Mouse (Mus musculus): ENCODE results near the gene Sdhc.
"Not testable (repeated sequence)": the region's sequence is repeated elsewhere in the genome, so short reads cannot be mapped to it uniquely, and the experiment has no call there.

Sdhc gene

DNA sequence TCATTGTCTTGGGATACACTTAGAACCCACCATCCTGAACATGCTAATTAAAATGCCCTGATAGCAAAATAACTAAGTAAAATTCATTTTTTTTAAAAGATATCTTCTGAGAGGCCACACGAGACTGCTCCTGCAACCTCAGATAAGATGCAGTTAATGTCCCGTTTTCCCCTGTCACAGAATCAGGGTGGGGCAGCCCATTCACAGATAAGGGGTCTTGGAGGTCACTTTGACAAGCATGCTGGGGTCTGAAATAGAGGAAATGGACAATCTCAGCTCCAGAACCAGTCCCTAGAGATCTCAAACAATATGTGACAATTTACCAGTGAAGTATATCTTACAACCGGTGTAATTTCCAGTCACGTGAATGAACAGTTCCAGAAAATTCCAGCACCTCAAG is 34.1 kb downstream of the Sdhc start:
- DNase-seq (ENCODE audit: inconsistent age in 2 of 2, low spot score in 1 of 2), result no peak

- DNase-seq (ENCODE audit: inconsistent age in 2 of 2, low spot score in 1 of 2), result peak; percentile 96 to 97
These were observed 36.5 kb downstream of the Sdhc start, which contains the start of gene Cfap126 for GRCm38 (mm10) chr1:171113873-171114299. Gene Cfap126 (plus strand): TSS chr1:171113918.

DNA sequence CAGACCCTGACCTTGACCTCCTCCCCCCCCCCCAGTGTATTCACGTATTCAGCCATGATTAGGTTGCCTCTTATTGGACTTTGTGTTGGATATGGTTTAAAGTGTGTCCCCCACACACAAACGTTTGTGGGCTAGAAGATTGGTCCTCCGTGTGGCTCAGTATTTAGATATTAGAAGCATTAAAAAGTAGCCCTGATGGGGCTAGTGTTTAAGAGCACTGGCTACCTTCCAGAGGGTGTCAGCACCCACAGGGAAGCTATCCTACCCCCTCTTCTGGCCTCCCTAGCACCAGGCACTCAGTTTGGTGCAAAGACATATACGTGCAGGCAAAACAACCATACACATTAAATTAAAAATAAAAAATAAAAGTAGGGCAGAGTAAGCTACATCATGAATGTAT is 37.4 kb downstream of the Sdhc start:
- DNase-seq (ENCODE audit: inconsistent age in 2 of 2, low spot score in 1 of 2), result peak in 1 of 2 experiments; percentile 51

GRCm38 (mm10) chr1:171111781-171112575 is 38.4 kb downstream of the Sdhc start:
- DNase-seq (ENCODE audit: inconsistent age in 2 of 2, low spot score in 1 of 2), result peak; percentile 75 to 92

DNA sequence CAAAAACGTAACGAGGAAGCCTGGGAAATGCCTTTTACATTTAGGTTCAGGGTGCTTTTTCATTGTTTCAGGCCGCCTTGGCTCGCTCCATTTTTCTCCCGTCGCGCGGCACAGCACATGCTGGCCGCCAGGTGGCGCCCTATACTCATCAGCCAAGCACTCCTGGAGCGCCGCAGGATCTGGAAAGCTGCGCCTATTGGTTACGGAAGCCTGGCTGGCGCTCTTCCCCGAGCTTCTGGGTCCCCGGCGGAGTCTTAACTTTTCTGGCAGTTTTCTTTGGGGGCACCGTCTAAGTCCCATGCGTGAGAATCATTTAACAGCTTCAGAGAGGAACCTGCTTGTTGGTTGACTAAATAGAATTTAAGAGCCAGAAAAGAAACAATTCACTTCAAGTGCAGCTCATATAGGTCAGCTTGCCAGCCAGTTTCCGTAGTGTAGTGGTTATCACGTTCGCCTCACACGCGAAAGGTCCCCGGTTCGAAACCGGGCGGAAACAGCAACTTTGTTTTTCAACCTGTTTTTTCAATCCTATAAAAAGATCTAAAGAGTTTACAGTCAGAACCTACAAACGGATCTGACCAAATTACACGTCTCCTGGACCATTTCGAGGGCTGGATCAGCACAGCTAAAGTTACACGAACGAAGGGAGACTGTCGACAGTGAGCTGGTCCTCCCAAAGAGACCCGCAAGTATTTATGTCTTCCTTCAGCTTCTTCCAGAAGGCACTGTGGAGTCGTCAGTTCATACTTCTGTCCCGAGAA is 39.2 kb downstream of the Sdhc start:
- peak; percentile 95 to 98 for DNase-seq (ENCODE audit: inconsistent age in 2 of 2, low spot score in 1 of 2)

DNA sequence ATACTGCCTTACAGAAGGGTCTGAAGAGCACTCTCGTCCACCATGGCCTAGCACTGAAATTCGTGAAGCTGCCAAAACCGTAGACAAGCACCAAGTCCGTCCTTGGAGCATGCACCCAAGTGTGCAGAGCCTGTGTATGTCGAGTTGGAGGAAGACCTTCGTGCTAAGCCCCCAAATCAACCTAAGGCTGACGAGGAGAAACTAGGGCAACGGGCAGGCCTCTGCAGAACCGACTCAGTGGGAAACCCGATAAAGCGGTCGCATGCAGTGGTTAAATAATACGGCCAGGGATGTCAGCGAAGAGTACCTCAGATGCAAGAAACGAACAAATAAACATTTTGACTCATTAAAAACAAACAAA is 39.8 kb downstream of the Sdhc start:
- DNase-seq (ENCODE audit: inconsistent age in 2 of 2, low spot score in 1 of 2), result no peak

DNA sequence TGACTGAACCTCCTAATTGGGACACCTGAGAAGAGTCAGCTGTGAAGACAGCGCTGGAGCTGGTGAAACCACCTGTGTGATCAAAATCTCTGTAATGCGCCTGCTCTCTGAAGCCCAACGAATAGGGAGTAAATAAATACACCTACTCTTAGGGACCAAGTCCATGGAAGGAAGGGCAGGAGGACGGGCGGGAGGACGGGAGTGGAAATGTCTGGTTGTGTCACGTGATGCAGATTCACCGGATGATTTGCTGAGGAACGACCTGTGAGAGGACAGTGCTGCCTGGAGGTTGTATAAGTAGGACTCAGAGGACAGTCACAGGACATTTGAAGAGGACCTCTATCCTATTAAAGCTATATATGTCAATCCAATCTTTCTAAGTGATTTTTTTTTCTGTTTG is 40.8 kb downstream of the Sdhc start:
- no peak for DNase-seq (ENCODE audit: inconsistent age in 2 of 2, low spot score in 1 of 2)

DNA sequence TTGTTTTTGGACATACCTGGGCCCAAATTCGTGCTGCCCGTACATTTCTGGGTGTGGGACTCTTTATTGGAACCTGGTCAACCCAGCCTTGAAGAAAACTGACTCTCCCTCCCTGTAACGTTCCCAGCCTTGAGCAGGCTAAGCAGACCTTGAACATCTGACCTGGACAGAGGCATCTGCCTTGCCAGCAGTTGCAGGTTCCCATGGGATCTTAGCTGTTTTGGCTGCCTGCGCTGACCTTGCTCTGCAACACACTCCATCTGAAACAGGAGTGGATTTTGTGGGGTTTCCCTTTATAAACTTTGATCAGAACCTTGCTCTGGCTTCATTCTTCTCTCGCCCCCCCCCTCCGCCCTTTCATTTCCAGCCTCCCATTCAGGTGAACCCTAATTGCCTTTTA is 45.2 kb downstream of the Sdhc start:
- DNase-seq (ENCODE audit: inconsistent age in 2 of 2, low spot score in 1 of 2), result peak; percentile 74 to 83

- DNase-seq (ENCODE audit: inconsistent age in 2 of 2, low spot score in 1 of 2), result no peak
These were observed 47.1 kb downstream of the Sdhc start for GRCm38 (mm10) chr1:171103179-171103840.

DNA sequence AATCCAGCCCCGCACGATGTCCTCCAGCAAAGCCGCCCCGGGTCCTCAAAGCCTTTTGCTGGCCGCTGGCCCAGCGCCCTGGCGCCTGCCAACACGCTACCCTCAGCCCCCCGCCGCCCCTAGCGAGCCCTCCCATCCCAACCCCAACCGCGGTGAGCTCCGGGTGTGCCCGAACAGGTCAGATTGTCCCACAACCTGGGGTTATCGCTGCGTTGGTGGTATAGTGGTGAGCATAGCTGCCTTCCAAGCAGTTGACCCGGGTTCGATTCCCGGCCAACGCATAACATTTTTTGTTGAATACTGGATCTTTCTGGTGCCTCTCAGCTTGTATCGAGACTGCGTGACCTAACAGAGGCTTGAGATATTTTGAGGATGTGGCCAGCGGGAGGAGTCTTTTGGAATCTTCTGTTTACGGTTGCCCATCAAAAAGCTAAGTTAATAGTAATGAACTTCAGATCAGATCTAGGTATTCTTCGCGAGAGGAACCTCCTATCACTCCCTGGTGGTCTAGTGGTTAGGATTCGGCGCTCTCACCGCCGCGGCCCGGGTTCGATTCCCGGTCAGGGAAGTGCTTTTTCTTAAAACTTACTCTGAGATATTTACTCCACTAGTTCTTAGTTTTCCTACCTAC is 47.7 kb downstream of the Sdhc start:
- DNase-seq (ENCODE audit: inconsistent age in 2 of 2, low spot score in 1 of 2), result peak; percentile 91 to 98

GRCm38 (mm10) chr1:171101733-171102546 is 48.5 kb downstream of the Sdhc start:
- peak; percentile 91 to 98 for DNase-seq (ENCODE audit: inconsistent age in 2 of 2, low spot score in 1 of 2)

GRCm38 (mm10) chr1:171101033-171101432 is 49.4 kb downstream of the Sdhc start:
- DNase-seq (ENCODE audit: inconsistent age in 2 of 2, low spot score in 1 of 2), result peak in 1 of 2 experiments; percentile 46

DNA sequence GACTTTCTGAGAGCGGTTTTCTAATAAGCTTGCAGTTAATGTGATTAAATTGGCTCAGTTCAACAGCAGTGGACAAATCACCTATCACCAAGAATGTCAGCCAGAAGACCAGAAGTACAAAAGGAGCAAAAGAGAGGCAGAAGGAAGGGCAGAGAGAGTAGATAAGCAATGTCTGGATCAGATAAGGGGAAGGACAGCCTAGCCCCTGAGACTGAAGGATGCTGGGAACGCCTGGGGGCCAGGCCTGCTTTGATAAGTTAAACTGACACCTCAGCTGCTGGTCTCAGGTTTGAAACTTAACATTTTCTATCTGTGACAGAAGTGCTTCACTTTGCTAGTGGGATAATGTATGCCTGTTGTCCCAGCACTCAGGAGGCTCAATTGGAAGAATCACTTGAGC is 52.8 kb downstream of the Sdhc start:
- no peak for DNase-seq (ENCODE audit: inconsistent age in 2 of 2, low spot score in 1 of 2)

- DNase-seq (ENCODE audit: inconsistent age in 2 of 2, low spot score in 1 of 2), result no peak
These were observed 53.3 kb downstream of the Sdhc start for GRCm38 (mm10) chr1:171097136-171097535.

DNA sequence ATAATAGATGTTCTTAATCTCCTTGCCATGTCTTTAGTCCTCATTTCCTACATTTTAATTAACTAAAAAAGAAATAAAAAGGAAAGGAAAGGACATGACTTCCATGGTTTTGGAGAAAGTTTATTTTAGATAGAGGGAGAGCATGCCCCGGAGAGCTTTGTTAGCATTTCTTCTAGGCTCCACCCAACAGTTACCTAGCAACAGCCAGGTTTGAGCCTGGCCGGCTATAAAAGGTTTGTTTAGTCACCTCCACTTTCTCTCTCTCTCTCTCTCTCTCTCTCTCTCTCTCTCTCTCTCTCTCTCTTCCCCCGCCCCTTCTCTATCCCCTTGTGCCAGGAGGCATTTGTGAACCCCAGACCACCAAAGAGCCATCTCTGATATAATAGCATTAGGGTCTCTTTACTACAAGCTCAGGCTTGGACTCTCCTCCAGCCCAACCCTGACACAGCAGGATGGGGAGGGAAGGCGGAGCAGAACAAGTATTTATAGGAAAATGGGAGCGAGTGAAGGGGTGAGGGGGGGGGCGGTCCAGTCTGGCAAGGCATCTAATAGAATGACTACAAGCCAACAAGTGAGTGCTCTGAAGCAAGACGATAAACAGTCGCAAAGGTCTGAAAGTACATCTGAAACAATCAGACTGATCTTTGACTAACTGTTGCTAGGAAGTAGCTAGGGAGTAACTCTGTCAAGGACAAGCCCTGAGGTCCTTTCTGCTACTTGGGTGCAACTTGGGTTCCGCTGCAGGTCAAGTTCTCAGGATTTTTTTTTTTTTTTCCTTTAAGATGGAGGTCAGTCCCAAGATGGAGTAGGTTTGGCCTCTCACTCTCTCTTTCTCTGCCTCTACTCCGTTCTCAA is 54.1 kb downstream of the Sdhc start:
- no peak for DNase-seq (ENCODE audit: inconsistent age in 2 of 2, low spot score in 1 of 2)

- DNase-seq (ENCODE audit: inconsistent age in 2 of 2, low spot score in 1 of 2), result no peak
These were observed 56.0 kb downstream of the Sdhc start for GRCm38 (mm10) chr1:171094424-171094823.

- DNase-seq (ENCODE audit: inconsistent age in 2 of 2, low spot score in 1 of 2), result no peak
These were observed 59.6 kb downstream of the Sdhc start for GRCm38 (mm10) chr1:171090761-171091160.

DNA sequence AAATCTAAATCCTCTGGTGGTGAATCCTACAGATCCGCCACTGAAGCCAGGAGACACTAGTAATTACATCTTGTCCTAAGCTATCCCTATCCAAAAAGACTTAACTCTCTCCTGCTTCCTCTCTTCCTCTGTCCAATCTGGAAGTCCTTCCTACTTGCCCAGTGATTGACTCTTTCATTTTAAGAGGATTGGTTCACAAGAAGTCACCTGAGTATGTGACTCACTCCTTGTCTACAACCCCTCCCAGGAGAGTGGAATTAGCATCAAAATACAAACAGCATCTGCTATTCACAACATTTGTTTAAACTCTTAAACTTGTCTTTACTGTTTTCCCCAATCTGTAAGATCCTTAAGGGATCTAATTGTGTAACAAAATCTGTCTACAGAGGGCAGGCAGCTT is 60.5 kb downstream of the Sdhc start:
- DNase-seq (ENCODE audit: inconsistent age in 2 of 2, low spot score in 1 of 2), result no peak

- not testable (repeated sequence) for DNase-seq (ENCODE audit: inconsistent age in 2 of 2, low spot score in 1 of 2)
These were observed 62.0 kb downstream of the Sdhc start for GRCm38 (mm10) chr1:171088237-171088869.

All from adrenal gland, adult (tissue).